Mouse (Mus musculus): ENCODE data around the gene H2al2a. TPM values are rescaled to one million over a fixed set of nuclear protein-coding genes. Genes with fewer than 3 reads are reported as not detected.

Gene H2al2a
- polyA plus RNA-seq, 1 experiment from 2014 or later, result not detected

DNA sequence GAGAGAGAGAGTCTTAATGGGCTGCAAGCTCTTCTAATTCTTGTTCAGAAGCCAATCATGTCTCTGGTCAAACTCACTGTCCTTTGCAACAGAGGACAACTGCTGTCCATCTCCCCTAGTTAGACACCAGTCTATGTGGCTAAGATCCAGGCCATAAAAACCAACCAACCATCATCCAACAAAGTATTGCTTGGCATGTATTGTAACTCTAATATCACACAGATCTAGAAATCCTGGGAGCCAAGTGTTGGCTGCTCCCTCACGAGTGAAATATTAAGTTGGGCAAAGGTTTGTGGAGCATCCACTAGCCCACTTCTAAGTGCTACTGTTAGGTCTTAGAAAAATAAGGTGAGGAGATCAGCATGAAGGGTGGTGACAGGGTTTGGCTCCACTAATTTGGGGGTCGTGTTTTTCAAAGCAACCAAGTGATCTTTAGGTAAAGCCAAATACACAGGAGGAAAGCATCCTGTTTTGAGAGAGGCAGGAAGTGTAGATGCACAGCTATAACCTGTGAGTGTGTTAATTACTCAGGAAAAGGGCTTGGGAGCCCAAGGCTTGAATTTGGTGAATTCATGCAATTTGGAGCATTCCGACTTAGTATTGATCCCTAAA is 41.5 kb upstream of the H2al2a start:
- no peak overlapping the region for H3K27ac ChIP-seq
- H3K9me3 ChIP-seq (ENCODE audit: control insufficient read depth, low read length), result no peaks in the 10 kb centered on the region
- ATAC-seq (ENCODE audit: low FRiP score) (no peak), DNase-seq (ENCODE audit: low spot score) (peak; percentile 40)
- WGBS, result 53% methylated on average over 3 of the region's 3 CpGs
- no peaks in the 10 kb centered on the region for H3K36me3 ChIP-seq (replicated peaks; ENCODE audit: control insufficient read depth, insufficient read depth)
- no peak overlapping the region for H3K9ac ChIP-seq
- H3K27me3 ChIP-seq (ENCODE audit: control insufficient read depth, insufficient read depth, low read length), result no peaks in the 10 kb centered on the region
- peak overlapping the region; percentile 95; the same call in 1 of the 2 replicates for H3K4me2 ChIP-seq (replicated peaks)
- peaks cover 63% of the 10 kb centered on the region for H3K4me1 ChIP-seq (replicated peaks; ENCODE audit: control insufficient read depth, insufficient read depth, low read length)
- H3K4me3 ChIP-seq (replicated peaks; ENCODE audit: low read length), result no peak overlapping the region

DNA sequence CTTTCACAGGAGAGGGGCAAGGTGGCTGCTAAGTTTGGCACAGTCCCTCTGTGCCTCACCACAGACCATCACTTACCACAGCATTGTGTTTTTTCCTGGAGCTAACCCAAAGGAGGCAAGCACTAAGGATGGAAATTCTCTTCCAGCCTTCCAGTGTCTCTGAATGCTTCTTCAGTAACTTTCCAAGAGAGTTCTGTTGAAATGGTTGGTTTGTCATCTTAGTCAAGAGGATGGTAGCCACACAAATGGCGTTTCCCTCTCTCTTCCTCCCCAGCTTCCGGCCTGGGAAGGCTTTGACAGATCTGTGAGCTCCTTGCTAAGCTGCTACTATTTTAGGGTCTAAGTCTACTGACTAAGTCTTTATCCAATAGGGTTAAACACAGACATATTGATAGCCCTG is 40.7 kb upstream of the H2al2a start, which contains the start of gene A930004D18Rik:
Gene A930004D18Rik, minus strand, starts transcription at position 247 of the 400 bp plus-strand sequence.
- no peak within 1 kb of the TSS for H3K9ac ChIP-seq
- no peak for DNase-seq (ENCODE audit: low spot score)
- H3K4me3 ChIP-seq (replicated peaks; ENCODE audit: low read length), result no peak within 1 kb of the TSS
- H3K9me3 ChIP-seq (ENCODE audit: control insufficient read depth, low read length), result no peaks in the 10 kb centered on the region
- 73% methylated on average over 2 of the region's 2 CpGs for WGBS
- ATAC-seq (ENCODE audit: low FRiP score), result no peak
- no peak within 1 kb of the TSS for H3K27ac ChIP-seq
- H3K36me3 ChIP-seq (replicated peaks; ENCODE audit: control insufficient read depth, insufficient read depth), result no peaks in the 10 kb centered on the region
- peak within 1 kb of the TSS; percentile 95; the same call in 1 of the 2 replicates for H3K4me2 ChIP-seq (replicated peaks)
- peaks cover 61% of the 10 kb centered on the region for H3K4me1 ChIP-seq (replicated peaks; ENCODE audit: control insufficient read depth, insufficient read depth, low read length)
- no peaks in the 10 kb centered on the region for H3K27me3 ChIP-seq (ENCODE audit: control insufficient read depth, insufficient read depth, low read length)

DNA sequence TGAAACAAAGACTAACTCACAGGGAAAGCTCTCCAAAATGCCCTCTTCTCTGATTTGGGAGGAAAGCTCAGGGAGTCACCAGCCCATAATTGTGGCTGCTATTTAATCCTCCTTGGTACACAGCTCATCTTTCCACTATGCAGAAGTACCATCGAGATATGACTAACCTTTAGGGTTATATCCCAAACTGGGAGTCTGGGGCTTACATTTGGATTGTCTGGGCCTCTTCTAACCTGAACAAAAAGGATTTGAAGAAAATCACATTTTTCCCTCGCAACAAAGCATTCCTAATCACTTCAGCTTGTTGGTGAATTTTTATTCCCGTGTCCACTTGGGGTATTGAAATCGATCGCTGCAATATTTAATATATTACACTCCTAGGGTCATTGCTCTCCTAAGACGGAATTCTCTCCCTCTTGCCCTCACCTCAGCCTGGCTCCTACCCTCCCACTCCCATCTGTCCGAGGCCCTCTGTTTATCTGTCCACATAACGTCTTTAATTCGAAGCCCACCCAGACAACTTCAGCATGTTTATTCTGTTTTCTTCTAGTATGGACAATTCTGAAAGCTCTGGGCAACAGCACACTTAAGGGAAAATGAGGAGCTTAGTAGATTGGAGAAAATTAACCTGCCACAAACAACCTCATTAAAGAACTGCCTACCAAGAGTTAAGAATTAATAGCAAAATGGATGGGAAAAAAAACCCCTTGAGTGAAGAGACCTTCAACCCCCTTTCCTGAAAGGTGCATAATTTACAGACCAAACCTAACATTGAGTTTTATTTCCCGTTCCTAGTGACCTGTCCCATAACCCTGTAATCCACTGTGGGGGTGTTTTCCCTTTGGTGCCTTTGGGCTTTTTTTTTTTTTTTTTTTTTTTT is 37.9 kb upstream of the H2al2a start:
- H3K4me1 ChIP-seq (replicated peaks; ENCODE audit: control insufficient read depth, insufficient read depth, low read length), result peaks cover 50% of the 10 kb centered on the region
- no peak overlapping the region for H3K9ac ChIP-seq
- no peak overlapping the region for H3K4me2 ChIP-seq (replicated peaks)
- ATAC-seq (ENCODE audit: low FRiP score) (no peak), DNase-seq (ENCODE audit: low spot score) (peak; percentile 28)
- H3K9me3 ChIP-seq (ENCODE audit: control insufficient read depth, low read length), result no peaks in the 10 kb centered on the region
- H3K27ac ChIP-seq, result no peak overlapping the region
- 38% methylated on average over 10 of the region's 10 CpGs for WGBS
- no peaks in the 10 kb centered on the region for H3K36me3 ChIP-seq (replicated peaks; ENCODE audit: control insufficient read depth, insufficient read depth)
- no peaks in the 10 kb centered on the region for H3K27me3 ChIP-seq (ENCODE audit: control insufficient read depth, insufficient read depth, low read length)
- no peak overlapping the region for H3K4me3 ChIP-seq (replicated peaks; ENCODE audit: low read length)

DNA sequence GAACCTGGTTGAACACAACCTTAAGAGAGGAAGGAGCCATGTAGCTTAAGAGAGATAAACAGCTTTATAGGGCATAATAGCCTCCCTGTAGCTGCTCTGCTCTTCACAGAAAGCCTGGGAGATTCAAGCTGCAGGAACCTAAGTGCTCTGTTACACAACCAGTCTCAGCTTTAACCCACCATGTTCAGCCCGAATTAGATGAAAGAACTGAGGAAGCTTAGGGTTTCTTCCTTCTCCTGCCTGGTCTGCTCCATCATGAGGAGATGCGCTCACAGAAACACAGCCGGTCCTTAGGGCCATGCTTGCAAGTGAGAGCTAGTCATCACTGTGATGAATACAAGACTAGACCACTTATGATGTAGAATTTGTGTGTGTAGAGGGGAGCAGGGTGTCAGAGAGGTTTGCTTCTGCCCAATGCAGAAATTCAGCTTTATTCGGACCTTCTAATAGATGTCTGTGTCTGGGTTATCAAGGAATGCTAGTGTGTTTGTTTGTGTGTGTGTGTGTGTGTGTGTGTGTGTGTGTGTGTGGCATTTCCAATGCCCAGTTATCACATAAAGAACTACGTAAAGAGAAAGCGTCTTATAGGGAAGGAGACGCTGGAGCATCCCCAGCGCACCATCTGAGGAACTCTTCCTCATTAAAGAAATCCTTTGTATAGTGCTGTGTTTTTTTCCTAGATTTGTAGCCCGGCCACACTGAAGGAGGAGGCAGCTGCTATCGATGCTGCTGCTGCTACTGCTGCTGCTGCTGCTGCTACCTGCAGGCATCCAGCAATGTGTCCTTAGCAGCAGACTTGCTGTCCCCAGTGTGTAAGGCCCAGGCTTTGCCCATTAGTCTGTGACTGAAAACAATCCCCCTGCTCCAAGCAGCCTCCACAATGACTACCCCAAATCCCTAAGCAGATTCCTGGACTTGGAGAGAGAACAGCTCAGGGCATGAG is 36.7 kb upstream of the H2al2a start:
- Histone ChIP-seq H3K4me2 (replicated peaks) (peak overlapping the region; percentile 90), H3K9me3 (ENCODE audit: control insufficient read depth, low read length) (no peaks in the 10 kb centered on the region), H3K36me3 (replicated peaks; ENCODE audit: control insufficient read depth, insufficient read depth) (no peaks in the 10 kb centered on the region), H3K4me3 (replicated peaks; ENCODE audit: low read length) (no peak overlapping the region), H3K27ac (peak overlapping the region; percentile 49), H3K27me3 (ENCODE audit: control insufficient read depth, insufficient read depth, low read length) (no peaks in the 10 kb centered on the region), H3K9ac (peak overlapping the region; percentile 45), H3K4me1 (replicated peaks; ENCODE audit: control insufficient read depth, insufficient read depth, low read length) (peaks cover 40% of the 10 kb centered on the region)
- ATAC-seq (ENCODE audit: low FRiP score) (peak; percentile 21; the same call in 1 of the 2 replicates), DNase-seq (ENCODE audit: low spot score) (peak; percentile 55)
- WGBS, result 27% methylated on average over 10 of the region's 10 CpGs

DNA sequence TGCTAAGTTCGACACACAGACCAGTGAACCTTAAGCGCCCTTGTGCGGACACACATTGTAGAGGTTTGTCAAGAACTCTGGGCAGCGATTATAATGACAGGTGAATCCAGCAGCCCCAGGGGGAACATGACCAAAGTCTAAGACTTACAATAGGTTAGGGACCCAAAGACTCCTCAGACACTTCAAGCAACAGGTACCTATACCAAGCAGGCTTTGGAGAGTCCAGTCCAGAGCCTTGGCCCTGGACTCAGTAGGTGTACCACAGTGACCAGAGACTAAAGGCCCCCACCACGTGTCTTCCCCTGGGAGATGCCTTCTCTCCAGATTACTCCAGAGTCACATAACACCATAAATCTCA is 35.8 kb upstream of the H2al2a start:
- Histone ChIP-seq H3K4me1 (replicated peaks; ENCODE audit: control insufficient read depth, insufficient read depth, low read length) (peaks cover 38% of the 10 kb centered on the region), H3K27me3 (ENCODE audit: control insufficient read depth, insufficient read depth, low read length) (no peaks in the 10 kb centered on the region), H3K9ac (no peak overlapping the region), H3K9me3 (ENCODE audit: control insufficient read depth, low read length) (no peaks in the 10 kb centered on the region), H3K36me3 (replicated peaks; ENCODE audit: control insufficient read depth, insufficient read depth) (no peaks in the 10 kb centered on the region), H3K27ac (no peak overlapping the region), H3K4me3 (replicated peaks; ENCODE audit: low read length) (no peak overlapping the region), H3K4me2 (replicated peaks) (peak overlapping the region; percentile 90)
- DNase-seq (ENCODE audit: low spot score) (peak; percentile 37), ATAC-seq (ENCODE audit: low FRiP score) (no peak)
- WGBS, result 38% methylated on average over 5 of the region's 5 CpGs

DNA sequence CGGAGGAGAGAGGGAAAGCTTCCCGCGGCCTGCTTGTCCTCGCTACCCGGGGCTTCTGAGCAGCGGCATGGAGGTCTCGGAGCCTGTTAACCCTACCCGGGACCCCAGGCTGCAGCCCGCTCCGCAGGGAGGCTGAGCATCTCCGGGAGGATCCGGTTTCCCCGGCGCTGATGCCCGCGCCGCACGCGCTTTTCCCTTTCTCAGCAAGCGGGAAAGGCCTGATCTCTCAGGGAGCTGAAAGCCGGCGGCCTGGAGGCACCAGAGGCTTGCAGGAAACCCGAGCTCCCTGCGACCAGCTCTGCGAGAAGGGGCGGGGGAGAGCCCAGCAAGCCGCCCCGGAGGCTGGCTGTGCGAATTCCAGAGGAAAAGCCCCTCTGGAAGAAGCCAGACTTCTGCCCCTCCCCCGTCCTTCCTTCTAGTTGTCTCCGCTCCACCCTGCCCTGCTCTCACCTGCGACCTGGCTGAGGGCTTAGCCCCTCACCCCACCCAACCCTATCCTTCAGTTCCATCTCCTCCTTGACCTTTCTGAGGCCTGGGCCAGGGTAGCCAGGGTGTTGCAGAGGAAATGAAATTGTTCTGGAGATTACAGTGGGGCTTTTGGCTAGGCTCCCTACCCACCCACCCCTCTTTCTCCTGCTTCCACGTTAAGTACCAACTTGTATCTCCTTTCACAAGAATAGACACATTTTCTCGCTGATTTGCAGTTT is 35.2 kb upstream of the H2al2a start:
- Histone ChIP-seq H3K4me3 (replicated peaks; ENCODE audit: low read length) (peak overlapping the region; percentile 32), H3K36me3 (replicated peaks; ENCODE audit: control insufficient read depth, insufficient read depth) (no peaks in the 10 kb centered on the region), H3K27me3 (ENCODE audit: control insufficient read depth, insufficient read depth, low read length) (no peaks in the 10 kb centered on the region), H3K4me2 (replicated peaks) (peak overlapping the region; percentile 90), H3K9me3 (ENCODE audit: control insufficient read depth, low read length) (no peaks in the 10 kb centered on the region), H3K4me1 (replicated peaks; ENCODE audit: control insufficient read depth, insufficient read depth, low read length) (peaks cover 38% of the 10 kb centered on the region), H3K27ac (no peak overlapping the region), H3K9ac (peak overlapping the region; percentile 79)
- ATAC-seq (ENCODE audit: low FRiP score) (no peak), DNase-seq (ENCODE audit: low spot score) (peak; percentile 62)
- WGBS, result 3% methylated on average over 30 of the region's 34 CpGs

DNA sequence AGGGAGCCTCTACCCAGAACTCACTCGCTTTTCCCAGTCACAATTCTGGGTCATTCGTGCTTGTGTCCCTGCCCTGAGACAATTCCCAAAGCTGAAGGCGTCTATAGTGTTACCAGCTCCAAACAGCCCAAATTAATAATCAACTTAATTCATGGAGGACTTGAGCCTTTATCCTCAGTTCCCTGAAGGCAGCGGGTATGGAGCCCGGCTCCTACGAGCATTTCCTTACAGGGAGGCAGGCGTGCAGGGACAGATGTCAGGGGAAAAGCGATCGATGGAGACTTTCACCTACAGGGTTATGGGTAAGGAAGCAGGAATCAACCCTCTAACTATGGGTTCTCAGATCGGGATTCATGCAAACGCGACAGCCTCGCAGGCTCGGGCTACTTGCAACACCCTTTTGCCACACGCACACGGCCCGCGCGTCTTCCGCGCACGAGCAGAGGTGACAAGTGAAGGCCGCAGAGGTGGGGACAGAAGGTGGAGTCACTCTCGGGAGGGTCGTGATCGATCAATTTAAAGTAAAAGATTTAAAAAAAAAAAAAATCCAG is 34.6 kb upstream of the H2al2a start:
- ATAC-seq (ENCODE audit: low FRiP score) (no peak), DNase-seq (ENCODE audit: low spot score) (peak; percentile 58)
- H3K27ac ChIP-seq, result no peak overlapping the region
- peak overlapping the region; percentile 79 for H3K9ac ChIP-seq
- 6% methylated on average over 26 of the region's 26 CpGs for whole genome bisulfite sequencing
- H3K9me3 ChIP-seq (ENCODE audit: control insufficient read depth, low read length), result no peaks in the 10 kb centered on the region
- no peaks in the 10 kb centered on the region for H3K36me3 ChIP-seq (replicated peaks; ENCODE audit: control insufficient read depth, insufficient read depth)
- peak overlapping the region; percentile 32 for H3K4me3 ChIP-seq (replicated peaks; ENCODE audit: low read length)
- peak overlapping the region; percentile 90 for H3K4me2 ChIP-seq (replicated peaks)
- H3K4me1 ChIP-seq (replicated peaks; ENCODE audit: control insufficient read depth, insufficient read depth, low read length), result peaks cover 41% of the 10 kb centered on the region
- no peaks in the 10 kb centered on the region for H3K27me3 ChIP-seq (ENCODE audit: control insufficient read depth, insufficient read depth, low read length)

DNA sequence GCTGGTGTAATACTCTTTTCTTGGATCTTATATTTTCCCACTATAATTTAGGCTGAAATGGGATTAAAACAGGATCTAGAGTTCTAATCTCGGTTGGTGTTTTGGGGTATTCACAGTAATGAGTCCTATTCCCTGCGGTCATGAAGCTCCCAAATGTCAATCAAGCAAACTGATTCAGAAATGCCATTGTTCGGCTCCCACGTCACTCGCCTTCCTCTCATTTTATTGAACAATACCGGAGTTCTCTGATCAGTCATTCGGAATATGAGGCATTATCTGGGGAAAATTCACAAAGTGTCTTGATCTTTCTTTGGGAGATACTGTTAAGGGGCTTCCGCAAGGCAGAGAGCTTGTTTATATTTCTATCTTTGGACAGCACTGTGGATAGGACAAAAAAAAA is 33.8 kb upstream of the H2al2a start:
- H3K36me3 ChIP-seq (replicated peaks; ENCODE audit: control insufficient read depth, insufficient read depth), result no peaks in the 10 kb centered on the region
- ATAC-seq (ENCODE audit: low FRiP score) (no peak), DNase-seq (ENCODE audit: low spot score) (peak; percentile 58)
- H3K4me3 ChIP-seq (replicated peaks; ENCODE audit: low read length), result peak overlapping the region; percentile 32; the same call in 1 of the 2 replicates
- peaks cover 44% of the 10 kb centered on the region for H3K4me1 ChIP-seq (replicated peaks; ENCODE audit: control insufficient read depth, insufficient read depth, low read length)
- WGBS, result 34% methylated on average over 8 of the region's 8 CpGs
- no peak overlapping the region for H3K9ac ChIP-seq
- peak overlapping the region; percentile 90 for H3K4me2 ChIP-seq (replicated peaks)
- no peak overlapping the region for H3K27ac ChIP-seq
- H3K9me3 ChIP-seq (ENCODE audit: control insufficient read depth, low read length), result no peaks in the 10 kb centered on the region
- H3K27me3 ChIP-seq (ENCODE audit: control insufficient read depth, insufficient read depth, low read length), result no peaks in the 10 kb centered on the region

All from hindbrain, embryonic 14.5 days (tissue).